Comparison of ENCODE assay signal across 24 mouse cellular contexts in genomic region chr2:26042603-26043002, GRCm38 (mm10).
"Had no signal": no experiment of that assay in that cellular context is flagged by ENCODE, and none has a peak within 500 bp of the region (broad histone marks: within the 10 kb centered on the region; RNA-seq: fewer than 3 reads in every experiment).

No protein-coding gene starts in this region.

- H3K9me3 ChIP-seq: heart, embryonic 13.5 days; heart, embryonic 15.5 days; intestine, embryonic 15.5 days; limb, embryonic 10.5 days; limb, embryonic 12.5 days had no signal

- H3K4me2 ChIP-seq: heart, embryonic 11.5 days; heart, embryonic 13.5 days; heart, embryonic 15.5 days; hindbrain, embryonic 14.5 days; intestine, embryonic 15.5 days; limb, embryonic 12.5 days had no signal

- DNase-seq: forebrain, postnatal 0 days; gastrocnemius, postnatal 14 days; gastrocnemius, postnatal 36 days; heart, adult 11 months; heart, adult 2 months; heart, postnatal 14 days; heart, postnatal 36 days; kidney, adult 18-20 months; kidney, adult 8-10 months; kidney, postnatal 10 days; kidney, postnatal 25 days; kidney, postnatal 4 days had no signal

- H3K27me3 ChIP-seq: heart, embryonic 15.5 days; intestine, embryonic 15.5 days had no signal

- ATAC-seq: forebrain, postnatal 0 days; hindbrain, embryonic 16.5 days; inflammation-experienced regulatory T-cells, adult 6 months; intestine, embryonic 15.5 days; intestine, postnatal 0 days had no signal

- H3K9ac ChIP-seq: forebrain, postnatal 0 days; heart, embryonic 13.5 days; heart, embryonic 15.5 days; hindbrain, embryonic 14.5 days; intestine, embryonic 15.5 days; limb, embryonic 12.5 days had no signal

- H3K36me3 ChIP-seq: heart, embryonic 13.5 days; heart, embryonic 15.5 days; intestine, embryonic 15.5 days; limb, embryonic 10.5 days; limb, embryonic 12.5 days had no signal

- H3K4me3 ChIP-seq: heart, adult 2 months; heart, embryonic 13.5 days; heart, embryonic 15.5 days; intestine, embryonic 15.5 days; layer of hippocampus, adult 2 months; left cerebral cortex, adult 2 months; limb, embryonic 10.5 days; limb, embryonic 12.5 days had no signal

- H3K27ac ChIP-seq: heart, adult 2 months; heart, embryonic 13.5 days; heart, embryonic 15.5 days; hindbrain, embryonic 14.5 days; layer of hippocampus, adult 2 months; left cerebral cortex, adult 2 months; limb, embryonic 12.5 days had no signal
